Mouse (Mus musculus): Measurements from ENCODE around the gene B430306N03Rik. TPM values are rescaled to one million over a fixed set of nuclear protein-coding genes. Genes with fewer than 3 reads are reported as not detected.

The B430306N03Rik gene
- total and polyA plus RNA-seq, 2 experiments from 2014 or later: 0.18 to 0.23 TPM

- ATAC-seq (ENCODE audit: insufficient read depth, low read depth): no peak
- no peak for TF ChIP-seq EP300 (IDR thresholded peaks at IDR 0.05; ENCODE audit: low read depth)
- no peak for TF ChIP-seq CTCF (IDR thresholded peaks at IDR 0.05; ENCODE audit: low read depth)
Observed at GRCm38 (mm10) chr17:48293500-48294194, 22.3 kb upstream of the B430306N03Rik start.

GRCm38 (mm10) chr17:48299203-48299602 lies 16.7 kb upstream of the B430306N03Rik start, which contains the start of gene Treml2:
Gene Treml2, plus strand, starts transcription at chr17:48299498.
- DNase-seq (ENCODE audit: low spot score): no peak
- TF ChIP-seq EP300 (IDR thresholded peaks at IDR 0.05; ENCODE audit: low read depth) (no peak), CTCF (IDR thresholded peaks at IDR 0.05; ENCODE audit: low read depth) (no peak)
- no peak for ATAC-seq (ENCODE audit: insufficient read depth, low read depth)
- H3K36me3 ChIP-seq (replicated peaks; ENCODE audit: control insufficient read depth, insufficient read depth, low read length): no peaks in the 10 kb centered on the region
- no peak within 1 kb of the TSS for H3K27ac ChIP-seq (ENCODE audit: low read depth)
- no peak within 1 kb of the TSS for H3K9ac ChIP-seq (replicated peaks; ENCODE audit: low read depth, low read length)
- H3K9me3 ChIP-seq (replicated peaks; ENCODE audit: control insufficient read depth, low read length): no peaks in the 10 kb centered on the region
- peak within 1 kb of the TSS; percentile 17; the same call in 1 of the 2 replicates for H3K4me3 ChIP-seq (ENCODE audit: low read depth, low read length)
- WGBS: 21% methylated on average over 3 of the region's 4 CpGs
- peak within 1 kb of the TSS; percentile 8; the same call in 1 of the 2 replicates for H3K4me2 ChIP-seq (ENCODE audit: low read depth, low read length)
- no peaks in the 10 kb centered on the region for H3K4me1 ChIP-seq (ENCODE audit: control insufficient read depth, insufficient read depth)
- no peaks in the 10 kb centered on the region for H3K27me3 ChIP-seq (ENCODE audit: control insufficient read depth, insufficient read depth, low read length)

More at GRCm38 (mm10) chr17:48293500-48294194, 22.3 kb upstream of the B430306N03Rik start:
- Histone ChIP-seq H3K4me3 (ENCODE audit: low read depth, low read length) (no peak overlapping the region), H3K4me2 (ENCODE audit: low read depth, low read length) (no peak overlapping the region), H3K9me3 (replicated peaks; ENCODE audit: control insufficient read depth, low read length) (0 out of 2 replicates have a peak, but pooled peaks cover 4% of the 10 kb centered on the region), H3K27me3 (ENCODE audit: control insufficient read depth, insufficient read depth, low read length) (no peaks in the 10 kb centered on the region), H3K27ac (ENCODE audit: low read depth) (no peak overlapping the region), H3K9ac (replicated peaks; ENCODE audit: low read depth, low read length) (no peak overlapping the region), H3K4me1 (ENCODE audit: control insufficient read depth, insufficient read depth) (no peaks in the 10 kb centered on the region), H3K36me3 (replicated peaks; ENCODE audit: control insufficient read depth, insufficient read depth, low read length) (no peaks in the 10 kb centered on the region)
- 70% methylated on average over 5 of the region's 5 CpGs for WGBS
- no peak for DNase-seq (ENCODE audit: low spot score)

GRCm38 (mm10) chr17:48299756-48300155 lies 16.2 kb upstream of the B430306N03Rik start:
- no peaks in the 10 kb centered on the region for H3K9me3 ChIP-seq (replicated peaks; ENCODE audit: control insufficient read depth, low read length)
- H3K4me3 ChIP-seq (ENCODE audit: low read depth, low read length): no peak overlapping the region
- H3K9ac ChIP-seq (replicated peaks; ENCODE audit: low read depth, low read length): no peak overlapping the region
- H3K4me1 ChIP-seq (ENCODE audit: control insufficient read depth, insufficient read depth): no peaks in the 10 kb centered on the region
- ATAC-seq (ENCODE audit: insufficient read depth, low read depth): no peak
- no peak for DNase-seq (ENCODE audit: low spot score)
- WGBS: 38% methylated on average over 6 of the region's 7 CpGs
- H3K36me3 ChIP-seq (replicated peaks; ENCODE audit: control insufficient read depth, insufficient read depth, low read length): no peaks in the 10 kb centered on the region
- no peak overlapping the region for H3K27ac ChIP-seq (ENCODE audit: low read depth)
- no peak for TF ChIP-seq CTCF (IDR thresholded peaks at IDR 0.05; ENCODE audit: low read depth)
- TF ChIP-seq EP300 (IDR thresholded peaks at IDR 0.05; ENCODE audit: low read depth): no peak
- no peak overlapping the region for H3K4me2 ChIP-seq (ENCODE audit: low read depth, low read length)
- H3K27me3 ChIP-seq (ENCODE audit: control insufficient read depth, insufficient read depth, low read length): no peaks in the 10 kb centered on the region

- H3K4me1 ChIP-seq (ENCODE audit: control insufficient read depth, insufficient read depth): no peaks in the 10 kb centered on the region
- H3K9me3 ChIP-seq (replicated peaks; ENCODE audit: control insufficient read depth, low read length): no peaks in the 10 kb centered on the region
- peak overlapping the region; percentile 17; the same call in 1 of the 2 replicates for H3K4me3 ChIP-seq (ENCODE audit: low read depth, low read length)
- H3K4me2 ChIP-seq (ENCODE audit: low read depth, low read length): peak overlapping the region; percentile 8; the same call in 1 of the 2 replicates
- ATAC-seq (ENCODE audit: insufficient read depth, low read depth): no peak
- DNase-seq (ENCODE audit: low spot score): no peak
- no peak overlapping the region for H3K9ac ChIP-seq (replicated peaks; ENCODE audit: low read depth, low read length)
- 72% methylated on average over 7 of the region's 7 CpGs for WGBS
- H3K27ac ChIP-seq (ENCODE audit: low read depth): no peak overlapping the region
- no peaks in the 10 kb centered on the region for H3K36me3 ChIP-seq (replicated peaks; ENCODE audit: control insufficient read depth, insufficient read depth, low read length)
- no peak for TF ChIP-seq EP300 (IDR thresholded peaks at IDR 0.05; ENCODE audit: low read depth)
- TF ChIP-seq CTCF (IDR thresholded peaks at IDR 0.05; ENCODE audit: low read depth): no peak
- no peaks in the 10 kb centered on the region for H3K27me3 ChIP-seq (ENCODE audit: control insufficient read depth, insufficient read depth, low read length)
Observed at GRCm38 (mm10) chr17:48300199-48300598, 15.7 kb upstream of the B430306N03Rik start.

- WGBS: 62% methylated on average over 9 of the region's 9 CpGs
- peak overlapping the region; percentile 8; the same call in 1 of the 2 replicates for H3K4me2 ChIP-seq (ENCODE audit: low read depth, low read length)
- no peak overlapping the region for H3K9ac ChIP-seq (replicated peaks; ENCODE audit: low read depth, low read length)
- H3K9me3 ChIP-seq (replicated peaks; ENCODE audit: control insufficient read depth, low read length): no peaks in the 10 kb centered on the region
- H3K36me3 ChIP-seq (replicated peaks; ENCODE audit: control insufficient read depth, insufficient read depth, low read length): no peaks in the 10 kb centered on the region
- no peaks in the 10 kb centered on the region for H3K27me3 ChIP-seq (ENCODE audit: control insufficient read depth, insufficient read depth, low read length)
- ATAC-seq (ENCODE audit: insufficient read depth, low read depth) (no peak), DNase-seq (ENCODE audit: low spot score) (no peak)
- H3K4me1 ChIP-seq (ENCODE audit: control insufficient read depth, insufficient read depth): no peaks in the 10 kb centered on the region
- H3K27ac ChIP-seq (ENCODE audit: low read depth): no peak overlapping the region; the same call in 1 of the 2 replicates
- TF ChIP-seq CTCF (IDR thresholded peaks at IDR 0.05; ENCODE audit: low read depth) (no peak), EP300 (IDR thresholded peaks at IDR 0.05; ENCODE audit: low read depth) (no peak)
- H3K4me3 ChIP-seq (ENCODE audit: low read depth, low read length): peak overlapping the region; percentile 17; the same call in 1 of the 2 replicates
Observed at GRCm38 (mm10) chr17:48300861-48301260, 15.1 kb upstream of the B430306N03Rik start.

Data from heart, postnatal 0 days (tissue).